Mouse (Mus musculus) midbrain, embryonic 12.5 days (tissue): ENCODE results near the gene 7530416G11Rik. TPM values are rescaled to one million over a fixed set of nuclear protein-coding genes. Genes with fewer than 3 reads are reported as not detected.

Experiments
- ATAC-seq: fragments of 200-750 bp; cut with Nextera tagmentation; 2 replicates; pipeline ENCODE4 v1.8.0; 2017; ENCODE audit warnings: low read depth, moderate TSS enrichment, moderate library complexity; ENCODE audit not compliant: low FRiP score
- H3K27ac ChIP-seq: fragments of 300-500 bp; sonication (generic); replicated peaks from 2 replicates; pipeline ENCODE4 v1.5.1; 2016; ENCODE audit warnings: mild to moderate bottlenecking
- H3K27me3 ChIP-seq: fragments of 300-500 bp; sonication (generic); 2 replicates; pipeline ENCODE4 v1.6.1; 2016; ENCODE audit warnings: mild to moderate bottlenecking
- H3K36me3 ChIP-seq: fragments of 300-500 bp; sonication (generic); 2 replicates; pipeline ENCODE4 v1.6.1; 2016
- H3K4me1 ChIP-seq: fragments of 300-500 bp; sonication (generic); 2 replicates; pipeline ENCODE4 v1.6.1; 2016
- H3K4me2 ChIP-seq: fragments of 300-500 bp; sonication (generic); replicated peaks from 2 replicates; pipeline ENCODE4 v1.6.1; 2016; ENCODE audit warnings: mild to moderate bottlenecking, moderate library complexity
- H3K4me3 ChIP-seq: fragments of 300-500 bp; sonication (generic); 2 replicates; pipeline ENCODE4 v1.5.1; 2016; ENCODE audit warnings: mild to moderate bottlenecking
- H3K9ac ChIP-seq: fragments of 300-500 bp; sonication (generic); replicated peaks from 2 replicates; pipeline ENCODE4 v1.6.1; 2016; ENCODE audit warnings: mild to moderate bottlenecking, moderate library complexity
- H3K9me3 ChIP-seq: fragments of 300-500 bp; sonication (generic); 2 replicates; pipeline ENCODE4 v1.6.1; 2016; ENCODE audit warnings: mild to moderate bottlenecking
- WGBS: fragments of 180-500 bp; shearing (Covaris S2); methylation state at CpG from one replicate; pipeline ENCODE4 v1.1.7; 2016; 5-methylcytosine and 5-hydroxymethylcytosine counted together
- polyA plus RNA-seq: library from polyadenylated mRNA; unstranded; fragments of >200 nt; fragmentation: Nextera tagmentation; extraction: Ambion mirVana; gene quantifications from 2 replicates; pipeline ENCODE4 v1.2.1, GENCODE M21; 2016

7530416G11Rik gene
- polyA plus RNA-seq, 1 experiment from 2014 or later = not detected

DNA sequence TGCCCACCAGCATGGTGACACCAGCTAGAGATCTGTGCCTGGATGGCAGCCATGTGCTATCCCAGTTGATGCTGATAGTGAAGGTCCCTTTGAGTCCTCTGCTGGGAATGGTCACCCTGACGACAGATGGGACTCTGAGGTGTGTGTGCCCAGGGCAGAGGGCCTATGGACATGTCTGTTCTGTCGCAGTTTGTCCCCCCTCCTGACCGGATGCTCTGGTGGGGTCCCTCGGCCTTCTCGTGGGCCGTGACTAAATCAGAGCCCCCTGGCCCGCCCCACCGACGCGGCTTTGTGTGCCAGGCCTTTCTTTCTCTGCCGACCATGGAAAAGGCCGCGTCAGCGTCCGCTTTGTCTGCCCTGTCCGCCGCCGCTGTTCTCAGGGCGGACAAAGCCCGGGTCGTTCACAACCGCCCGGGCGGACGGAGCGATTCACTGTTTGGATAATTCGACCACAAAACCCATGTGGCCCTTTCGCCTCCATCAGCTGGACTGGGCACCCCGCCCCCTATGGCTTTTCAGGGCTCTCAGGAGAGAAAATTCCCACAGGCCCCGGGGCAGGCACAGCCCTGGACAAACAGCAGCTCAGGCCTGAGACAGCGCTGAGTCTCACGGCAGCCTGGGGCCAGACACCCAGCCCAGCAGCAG is 4.5 kb upstream of the 7530416G11Rik start:
- ATAC-seq = peak; percentile 83
- Histone ChIP-seq H3K4me2 (peak overlapping the region; percentile 4), H3K4me3 (no peak overlapping the region), H3K9me3 (no peaks in the 10 kb centered on the region), H3K4me1 (peaks cover 28% of the 10 kb centered on the region), H3K9ac (no peak overlapping the region; the same call in 1 of the 2 replicates), H3K36me3 (no peaks in the 10 kb centered on the region), H3K27ac (peak overlapping the region; percentile 90), H3K27me3 (peaks cover 2% of the 10 kb centered on the region; the same call in 1 of the 2 replicates)
- 21% methylated on average over 32 of the region's 32 CpGs for WGBS

DNA sequence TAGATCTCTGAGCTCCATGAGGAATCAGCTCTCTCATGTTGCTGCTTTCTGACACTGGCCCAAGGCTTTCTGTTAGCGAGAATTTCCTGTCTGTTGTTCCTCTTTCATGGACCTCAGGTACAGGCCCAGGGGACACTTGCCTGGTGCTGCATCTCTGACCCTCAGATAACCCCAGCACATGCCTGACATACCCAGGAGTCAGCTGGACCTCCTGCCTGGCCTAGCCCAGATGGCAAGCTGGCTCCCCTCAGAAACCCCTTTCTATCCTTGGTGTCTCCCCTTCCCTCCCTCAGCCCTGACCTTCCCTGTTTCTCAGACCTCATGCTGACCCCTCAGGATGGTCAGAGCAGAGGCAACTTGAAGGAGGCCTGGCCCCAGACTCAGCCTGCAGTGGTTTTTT is 3.7 kb upstream of the 7530416G11Rik start:
- WGBS = 85% methylated on average over 1 of the region's 1 CpGs
- peaks cover 2% of the 10 kb centered on the region; the same call in 1 of the 2 replicates for H3K27me3 ChIP-seq
- peak overlapping the region; percentile 90 for H3K27ac ChIP-seq
- no peak for ATAC-seq
- H3K4me3 ChIP-seq = no peak overlapping the region
- no peak overlapping the region for H3K4me2 ChIP-seq
- H3K36me3 ChIP-seq = no peaks in the 10 kb centered on the region
- H3K9ac ChIP-seq = no peak overlapping the region
- no peaks in the 10 kb centered on the region for H3K9me3 ChIP-seq
- H3K4me1 ChIP-seq = peaks cover 28% of the 10 kb centered on the region

DNA sequence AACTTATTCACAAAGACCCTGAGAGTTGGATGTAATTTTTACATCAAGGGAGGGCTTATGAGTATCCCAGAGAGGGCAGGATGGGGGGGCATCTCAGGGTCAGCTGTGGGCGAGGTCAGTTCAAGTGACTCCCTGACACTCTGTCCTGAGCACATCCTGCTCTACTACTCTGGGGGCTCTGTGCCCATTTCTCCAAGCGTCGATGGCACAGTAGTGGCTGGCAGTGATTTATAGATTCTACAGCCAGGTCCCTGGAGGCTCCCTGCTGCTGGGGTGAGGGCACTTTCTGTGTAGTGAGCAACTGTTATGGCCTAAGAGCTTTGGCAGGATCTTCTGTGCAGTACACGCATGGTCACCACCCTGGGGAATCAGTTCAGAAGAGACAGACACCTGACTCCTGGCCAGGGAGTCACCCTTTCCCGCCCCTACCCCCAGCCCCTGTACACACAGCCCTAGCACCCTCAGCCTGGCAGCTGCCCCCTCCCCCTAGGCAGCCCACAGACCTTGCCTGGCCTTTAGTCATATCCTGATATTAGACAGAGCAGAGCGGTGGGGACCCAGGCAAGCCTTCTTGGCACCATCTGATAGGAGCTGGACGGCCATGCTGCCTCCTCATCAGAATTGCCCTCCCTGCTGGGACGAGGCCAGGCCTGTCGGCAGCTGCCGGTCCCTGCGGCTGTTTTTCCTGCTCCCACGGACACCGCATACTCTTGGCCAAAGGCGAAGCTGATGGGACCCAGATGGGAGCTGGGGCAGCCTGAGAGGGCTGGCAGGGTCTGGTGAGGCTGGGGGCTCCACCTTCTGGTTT is 2.3 kb upstream of the 7530416G11Rik start:
- Histone ChIP-seq H3K27ac (no peak overlapping the region), H3K9ac (no peak overlapping the region), H3K27me3 (peaks cover 3% of the 10 kb centered on the region; the same call in 1 of the 2 replicates), H3K4me2 (no peak overlapping the region), H3K4me1 (peaks cover 35% of the 10 kb centered on the region), H3K36me3 (no peaks in the 10 kb centered on the region), H3K4me3 (no peak overlapping the region), H3K9me3 (no peaks in the 10 kb centered on the region)
- ATAC-seq = no peak
- WGBS = 69% methylated on average over 14 of the region's 14 CpGs

DNA sequence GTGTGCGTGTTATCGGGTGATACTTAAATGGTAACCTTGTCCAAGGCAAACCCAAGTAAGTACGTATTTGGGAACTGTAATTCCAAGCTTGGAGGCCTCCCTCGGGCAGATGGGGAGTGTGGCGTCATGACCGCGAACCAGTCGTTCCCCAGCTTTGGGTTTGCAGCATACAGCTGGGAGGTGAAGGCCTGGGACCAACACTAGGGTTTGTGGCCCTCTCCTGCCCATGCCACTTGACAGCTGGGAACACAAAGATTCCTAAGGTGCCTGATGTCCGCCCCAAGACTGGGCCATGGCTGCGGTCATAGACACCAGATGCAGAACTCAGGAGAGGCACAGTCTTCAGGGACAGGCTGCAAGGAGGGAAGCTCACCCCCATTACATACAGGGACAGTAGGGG is 2.8 kb downstream of the 7530416G11Rik start:
- H3K9ac ChIP-seq = no peak overlapping the region
- H3K4me3 ChIP-seq = no peak overlapping the region
- no peak overlapping the region for H3K4me2 ChIP-seq
- ATAC-seq = no peak
- H3K27me3 ChIP-seq = peaks cover 22% of the 10 kb centered on the region
- no peaks in the 10 kb centered on the region for H3K9me3 ChIP-seq
- no peaks in the 10 kb centered on the region for H3K36me3 ChIP-seq
- H3K4me1 ChIP-seq = peaks cover 38% of the 10 kb centered on the region
- WGBS = 82% methylated on average over 10 of the region's 10 CpGs
- H3K27ac ChIP-seq = no peak overlapping the region

DNA sequence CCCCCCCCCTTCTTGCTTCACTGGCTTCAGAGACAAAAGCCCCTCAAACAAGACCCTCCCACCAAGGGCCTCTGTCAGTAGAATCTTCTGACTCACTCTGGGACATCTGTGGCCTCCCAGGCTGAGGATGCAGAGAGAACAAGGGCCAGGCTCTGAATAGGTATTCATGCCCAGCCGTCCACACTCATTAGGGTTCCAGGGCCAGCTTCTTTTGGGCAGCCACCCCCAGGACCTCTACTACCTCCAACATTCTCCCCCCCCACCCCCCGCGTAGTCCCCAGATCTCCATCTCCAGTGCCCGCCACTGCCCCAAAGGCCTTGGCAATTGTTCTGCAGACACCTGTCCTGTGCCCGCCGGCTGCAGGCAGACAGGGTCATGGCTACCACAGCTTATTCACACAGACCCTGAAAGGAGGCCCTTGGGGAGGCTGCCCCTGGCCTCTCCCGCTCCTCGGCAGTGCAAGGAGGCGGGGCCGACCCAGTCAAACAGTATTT is 5.0 kb downstream of the 7530416G11Rik start:
- H3K36me3 ChIP-seq = no peaks in the 10 kb centered on the region
- no peak overlapping the region for H3K9ac ChIP-seq
- H3K27ac ChIP-seq = peak overlapping the region; percentile 85
- peak; percentile 89 for ATAC-seq
- 19% methylated on average over 9 of the region's 10 CpGs for WGBS
- no peaks in the 10 kb centered on the region for H3K9me3 ChIP-seq
- peak overlapping the region; percentile 9; the same call in 1 of the 2 replicates for H3K4me2 ChIP-seq
- H3K27me3 ChIP-seq = peaks cover 25% of the 10 kb centered on the region
- H3K4me1 ChIP-seq = peaks cover 52% of the 10 kb centered on the region
- no peak overlapping the region for H3K4me3 ChIP-seq

DNA sequence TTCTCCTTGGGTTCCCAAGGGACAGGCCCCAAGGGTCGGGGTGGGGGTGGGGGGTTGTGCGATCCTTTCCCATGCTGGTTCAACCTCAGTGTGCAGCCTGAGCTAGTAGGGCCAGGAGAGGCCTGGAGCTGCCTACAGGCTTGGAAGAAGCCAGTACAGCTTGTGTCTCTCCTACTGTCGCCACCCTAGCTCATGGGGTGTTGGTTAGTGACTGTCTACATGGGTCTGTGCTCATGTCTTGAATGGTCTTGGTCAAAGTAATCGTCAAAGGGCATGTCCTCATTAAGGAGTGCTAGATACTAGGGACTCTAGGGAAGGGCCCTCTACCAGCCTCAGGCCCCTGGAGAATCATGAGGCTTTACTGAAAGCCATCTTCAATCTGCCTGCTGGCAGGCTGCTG is 5.5 kb downstream of the 7530416G11Rik start:
- Histone ChIP-seq H3K4me3 (no peak overlapping the region), H3K4me2 (peak overlapping the region; percentile 9; the same call in 1 of the 2 replicates)
- ATAC-seq = peak; percentile 38; the same call in 1 of the 2 replicates

DNA sequence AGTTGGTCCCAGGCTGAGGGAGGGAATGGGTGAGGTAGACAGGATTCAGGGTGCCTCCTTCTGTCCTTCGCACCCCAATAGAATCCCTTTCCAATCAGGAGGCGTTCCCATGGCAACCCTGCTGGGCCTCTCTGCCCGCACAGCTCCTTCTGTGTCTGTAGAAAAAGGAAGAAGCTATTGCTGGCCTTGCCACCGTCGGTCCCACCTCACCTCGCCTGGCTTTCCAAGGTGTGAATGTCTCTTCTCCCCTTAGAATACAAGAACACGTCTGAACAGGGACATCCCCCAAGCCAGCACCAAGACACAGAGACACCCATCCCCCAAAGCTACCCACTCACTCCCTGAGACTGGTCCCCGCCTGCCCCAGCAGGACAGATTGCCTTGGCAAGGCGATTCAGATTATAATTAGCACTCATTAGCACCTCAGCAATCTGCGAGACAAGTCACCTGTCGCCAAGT is 8.8 kb downstream of the 7530416G11Rik start:
- peak overlapping the region; percentile 11 for H3K27ac ChIP-seq

More for the DNA sequence above, 5.5 kb downstream of the 7530416G11Rik start:
- Histone ChIP-seq H3K4me1 (peaks cover 52% of the 10 kb centered on the region), H3K27ac (peak overlapping the region; percentile 85), H3K27me3 (peaks cover 25% of the 10 kb centered on the region), H3K36me3 (no peaks in the 10 kb centered on the region), H3K9me3 (no peaks in the 10 kb centered on the region), H3K9ac (no peak overlapping the region)
- 75% methylated on average over 4 of the region's 4 CpGs for WGBS

DNA sequence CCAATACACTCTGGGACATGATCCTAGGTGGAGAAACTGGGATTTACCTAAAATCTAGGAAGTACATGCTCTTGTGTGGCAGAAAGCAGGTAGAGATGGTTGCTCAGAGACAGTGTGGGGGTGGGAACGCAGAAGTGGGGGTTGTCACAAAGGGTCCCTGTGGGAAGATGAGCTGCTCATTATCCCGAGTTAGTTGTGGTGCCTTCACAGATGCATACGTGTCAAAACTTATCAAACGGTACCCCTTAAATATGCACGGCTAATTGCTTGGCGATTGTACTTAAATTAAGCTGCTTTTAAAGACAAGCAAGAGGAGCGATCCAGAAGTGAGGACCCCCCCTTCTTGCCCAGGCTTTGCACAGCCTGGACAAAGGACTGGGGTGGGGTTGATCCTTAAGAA is 13.3 kb downstream of the 7530416G11Rik start:
- H3K9me3 ChIP-seq = no peaks in the 10 kb centered on the region
- H3K27me3 ChIP-seq = peaks cover 22% of the 10 kb centered on the region
- no peak overlapping the region for H3K4me2 ChIP-seq
- no peak for ATAC-seq
- H3K9ac ChIP-seq = no peak overlapping the region
- H3K4me1 ChIP-seq = peaks cover 41% of the 10 kb centered on the region
- H3K36me3 ChIP-seq = no peaks in the 10 kb centered on the region
- H3K4me3 ChIP-seq = no peak overlapping the region
- WGBS = 59% methylated on average over 7 of the region's 7 CpGs
- H3K27ac ChIP-seq = no peak overlapping the region

More for the DNA sequence above, 8.8 kb downstream of the 7530416G11Rik start:
- H3K4me3 ChIP-seq = no peak overlapping the region
- H3K4me1 ChIP-seq = peaks cover 59% of the 10 kb centered on the region
- 6% methylated on average over 11 of the region's 11 CpGs for WGBS
- no peak for ATAC-seq
- no peaks in the 10 kb centered on the region for H3K36me3 ChIP-seq
- no peaks in the 10 kb centered on the region for H3K9me3 ChIP-seq
- H3K27me3 ChIP-seq = peaks cover 35% of the 10 kb centered on the region
- no peak overlapping the region for H3K4me2 ChIP-seq
- H3K9ac ChIP-seq = 0 out of 2 replicates have a peak overlapping the region, but pooled peaks have one; percentile 15

DNA sequence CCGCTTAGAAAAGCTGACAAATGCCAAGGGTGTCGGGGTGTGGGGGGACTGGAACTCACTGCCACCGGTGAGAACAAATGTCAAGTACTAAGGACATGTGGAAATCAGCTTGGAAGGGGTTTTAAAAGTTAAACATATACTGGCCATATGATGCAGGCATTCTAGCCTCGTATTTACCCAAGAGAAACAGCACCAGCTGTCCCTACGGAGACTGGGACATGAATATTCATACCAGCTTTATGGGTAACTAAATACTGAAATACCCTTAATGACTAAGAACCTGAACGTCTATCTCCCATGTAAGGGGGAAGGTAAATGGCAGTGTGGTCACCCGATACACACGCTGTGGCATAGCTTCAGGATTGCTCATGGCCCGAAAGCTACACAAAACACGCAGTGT is 14.1 kb downstream of the 7530416G11Rik start:
- Histone ChIP-seq H3K4me3 (no peak overlapping the region), H3K4me2 (no peak overlapping the region), H3K27ac (no peak overlapping the region), H3K36me3 (no peaks in the 10 kb centered on the region), H3K27me3 (peaks cover 29% of the 10 kb centered on the region), H3K9ac (no peak overlapping the region), H3K4me1 (peaks cover 33% of the 10 kb centered on the region), H3K9me3 (no peaks in the 10 kb centered on the region)
- ATAC-seq = no peak
- 77% methylated on average over 10 of the region's 10 CpGs for WGBS

DNA sequence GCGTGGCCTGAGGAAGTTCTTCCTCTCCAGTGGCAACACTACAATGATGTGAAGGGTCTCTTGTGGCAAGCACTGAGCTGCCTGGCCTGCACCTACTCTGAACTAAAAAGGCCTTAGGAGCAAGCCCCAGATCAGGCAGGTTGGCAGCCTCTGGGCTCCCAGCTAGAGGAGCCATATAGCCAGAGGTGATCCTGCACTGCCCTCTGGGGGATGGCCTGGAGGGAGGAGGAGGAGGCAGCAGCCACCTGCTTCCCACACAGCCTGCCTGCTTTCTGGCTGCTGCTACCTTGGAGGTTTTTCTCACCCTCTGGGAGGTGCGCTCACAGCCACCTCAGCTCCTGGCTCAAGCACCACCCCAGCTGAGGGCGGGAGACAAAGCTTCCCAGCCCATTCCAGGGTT is 22.4 kb downstream of the 7530416G11Rik start:
- 29% methylated on average over 3 of the region's 3 CpGs for WGBS
- peak; percentile 41; the same call in 1 of the 2 replicates for ATAC-seq
- H3K27me3 ChIP-seq = peaks cover 45% of the 10 kb centered on the region
- H3K4me2 ChIP-seq = no peak overlapping the region
- H3K4me1 ChIP-seq = peaks cover 29% of the 10 kb centered on the region
- no peak overlapping the region for H3K4me3 ChIP-seq
- H3K36me3 ChIP-seq = no peaks in the 10 kb centered on the region
- no peaks in the 10 kb centered on the region for H3K9me3 ChIP-seq
- H3K27ac ChIP-seq = no peak overlapping the region
- no peak overlapping the region for H3K9ac ChIP-seq

DNA sequence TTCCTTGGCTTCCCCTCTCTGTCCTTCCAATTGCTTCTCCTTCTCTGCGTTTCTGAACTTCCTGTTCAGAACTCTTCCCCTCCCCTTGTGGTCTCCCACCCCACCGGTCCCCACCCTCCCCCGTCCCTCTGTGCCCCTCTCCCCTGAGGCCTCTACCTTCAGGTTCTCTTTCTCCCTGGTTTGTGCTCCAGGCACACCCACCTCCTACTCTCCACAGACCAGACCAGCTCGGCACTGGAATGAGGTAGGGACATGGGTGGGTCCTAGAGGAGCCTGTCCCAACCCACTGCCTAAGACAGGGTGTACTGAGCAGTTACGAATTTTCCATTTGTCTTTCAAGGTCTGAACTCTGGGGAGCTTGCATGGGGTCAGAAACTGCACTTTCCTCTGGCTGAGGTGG is 23.1 kb downstream of the 7530416G11Rik start:
- Histone ChIP-seq H3K27me3 (peaks cover 45% of the 10 kb centered on the region), H3K4me1 (peaks cover 29% of the 10 kb centered on the region)

DNA sequence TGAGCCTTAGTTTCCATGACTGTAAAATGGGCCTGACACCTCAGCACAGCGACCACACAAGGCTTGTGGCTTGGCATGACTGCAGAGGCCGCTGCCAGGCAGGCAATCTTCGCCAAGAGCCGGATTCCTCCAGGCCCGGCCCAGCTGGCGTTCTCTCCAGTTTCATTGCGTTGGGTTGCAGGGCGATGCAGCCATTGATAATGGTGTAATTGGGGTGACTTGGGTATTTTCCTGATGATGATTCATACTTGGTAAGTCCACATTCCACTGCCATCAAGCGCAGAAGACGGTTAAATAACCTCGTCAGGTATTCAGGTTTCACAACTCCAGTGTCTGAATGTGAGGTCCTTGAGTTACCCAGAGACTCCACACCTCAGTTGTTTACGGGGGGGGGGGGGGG is 23.7 kb downstream of the 7530416G11Rik start:
- Histone ChIP-seq H3K4me1 (peaks cover 29% of the 10 kb centered on the region), H3K9ac (no peak overlapping the region), H3K4me2 (no peak overlapping the region), H3K4me3 (no peak overlapping the region), H3K27me3 (peaks cover 43% of the 10 kb centered on the region), H3K27ac (no peak overlapping the region), H3K9me3 (no peaks in the 10 kb centered on the region), H3K36me3 (no peaks in the 10 kb centered on the region)
- no peak for ATAC-seq
- WGBS = 90% methylated on average over 12 of the region's 12 CpGs

More for the DNA sequence above, 23.1 kb downstream of the 7530416G11Rik start:
- Histone ChIP-seq H3K36me3 (no peaks in the 10 kb centered on the region), H3K4me3 (no peak overlapping the region), H3K9me3 (no peaks in the 10 kb centered on the region), H3K9ac (no peak overlapping the region), H3K4me2 (no peak overlapping the region), H3K27ac (no peak overlapping the region)
- 61% methylated on average over 5 of the region's 5 CpGs for WGBS
- no peak for ATAC-seq
